Mouse (Mus musculus) adrenal gland, postnatal 10 days (tissue): ENCODE results near the gene Clec4a4. TPM values are rescaled to one million over a fixed set of nuclear protein-coding genes. Genes with fewer than 3 reads are reported as not detected.
"Not testable (repeated sequence)": the region's sequence is repeated elsewhere in the genome, so short reads cannot be mapped to it uniquely, and the experiment has no call there.

Experiments used
- DNase-seq: peaks from one replicate; pipeline ENCODE4 v3.0.0; 2021; ENCODE audit warnings: mixed read lengths
- long read RNA-seq, 2 experiments: library from polyadenylated mRNA; stranded (forward); transcript quantifications; one replicate each; pipeline ENCODE4 v2.0.0; 2021
- total RNA-seq, 2 experiments: library from RNA; stranded (reverse); gene quantifications; 2 replicates each; pipeline ENCODE4 v1.2.3; 2021

Gene Clec4a4
- not detected for total RNA-seq
- long read RNA-seq, experiment 1: 0 reads
- long read RNA-seq, experiment 2: 0 reads

DNA sequence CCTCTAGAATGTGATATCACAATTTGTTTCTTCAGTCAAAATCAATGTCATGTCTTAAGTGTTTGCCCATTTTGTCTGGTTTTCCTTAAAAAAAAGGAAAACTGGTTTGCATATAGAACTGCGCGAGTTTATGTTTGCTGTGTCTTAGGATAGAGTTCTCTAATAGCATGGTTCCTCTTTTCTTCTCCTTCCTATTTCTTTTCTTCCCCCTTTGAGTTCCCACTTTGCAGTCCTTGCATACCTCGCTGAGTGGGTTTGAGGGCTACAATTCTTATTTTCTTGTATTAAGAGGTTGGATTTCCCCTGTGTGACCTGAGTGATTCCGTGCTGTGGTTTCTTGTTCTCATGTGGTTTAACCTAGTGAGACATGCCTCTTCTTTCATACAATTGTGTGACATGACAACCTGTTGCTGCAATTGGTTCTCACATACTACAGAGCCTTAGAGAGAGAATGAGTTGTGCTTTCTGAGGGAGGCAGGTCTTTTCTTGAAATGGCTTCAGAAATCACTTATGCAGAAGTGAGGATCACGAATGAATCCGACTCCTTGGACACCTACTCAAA lies at the start of gene Clec4a4:
TSS of gene Clec4a4 (plus strand) at position 492 of the 562 bp plus-strand sequence.
- no peak for DNase-seq

DNA sequence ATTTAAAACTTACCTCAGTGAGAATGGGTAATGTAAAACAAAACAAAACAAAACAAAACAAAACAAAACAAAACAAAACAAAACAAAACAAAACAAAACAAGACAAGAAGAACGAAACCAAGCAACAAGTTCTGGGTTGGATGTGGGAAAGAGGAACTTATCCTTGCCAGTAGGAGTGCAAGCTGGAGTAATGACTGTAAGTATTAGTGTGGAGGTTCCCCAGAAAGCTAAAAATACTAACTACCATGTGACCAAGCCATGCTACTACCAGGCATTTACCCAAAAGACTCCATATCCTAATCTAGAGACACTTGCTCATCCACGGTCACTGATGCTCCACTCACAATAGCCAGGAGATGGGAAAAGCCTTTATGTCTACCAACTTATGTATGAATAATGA lies 43.4 kb upstream of the Clec4a4 start:
- no peak for DNase-seq

DNA sequence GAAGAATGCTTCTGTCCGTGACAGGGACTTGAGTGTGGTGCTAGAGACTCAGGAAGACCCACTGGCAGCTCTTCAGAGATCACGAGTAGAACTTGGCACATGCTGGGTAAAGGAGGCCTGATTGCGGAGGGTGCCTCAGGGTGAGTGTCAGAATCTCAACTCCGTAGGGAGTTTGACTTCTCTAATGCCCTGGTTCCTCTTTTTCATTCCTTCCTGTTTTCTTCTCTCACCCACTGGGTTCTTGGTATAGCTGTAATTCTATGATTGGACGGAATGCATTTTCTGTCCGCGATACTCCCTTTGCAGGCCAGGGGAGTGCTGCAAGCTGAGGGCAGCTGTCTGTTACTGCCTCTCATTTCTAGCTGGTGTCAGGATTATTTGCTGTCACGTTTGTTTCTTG lies 37.8 kb upstream of the Clec4a4 start, which contains the start of gene Clec4a3:
TSS of gene Clec4a3 (plus strand) at position 115 of the 400 bp plus-strand sequence.
- no peak for DNase-seq

DNA sequence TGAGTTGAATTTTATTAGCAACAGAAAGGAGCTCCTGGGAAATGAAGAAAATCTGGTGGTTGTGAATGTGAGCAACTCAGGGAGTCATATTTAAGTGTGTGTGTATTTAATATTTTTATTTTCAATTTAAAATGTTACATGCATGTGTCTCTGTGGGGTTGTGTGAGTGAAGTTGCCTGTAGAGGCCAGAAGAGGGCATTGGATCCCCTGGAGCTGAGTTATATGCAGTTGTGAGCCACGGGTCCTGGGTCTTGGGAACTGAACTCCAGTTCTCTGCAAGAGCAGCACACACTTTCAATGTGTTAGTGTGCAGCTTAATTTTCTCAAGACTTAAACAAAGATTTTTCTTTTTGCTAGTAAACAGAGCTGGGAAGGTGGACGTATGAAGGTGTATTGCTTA lies 25.6 kb upstream of the Clec4a4 start:
- DNase-seq: no peak

DNA sequence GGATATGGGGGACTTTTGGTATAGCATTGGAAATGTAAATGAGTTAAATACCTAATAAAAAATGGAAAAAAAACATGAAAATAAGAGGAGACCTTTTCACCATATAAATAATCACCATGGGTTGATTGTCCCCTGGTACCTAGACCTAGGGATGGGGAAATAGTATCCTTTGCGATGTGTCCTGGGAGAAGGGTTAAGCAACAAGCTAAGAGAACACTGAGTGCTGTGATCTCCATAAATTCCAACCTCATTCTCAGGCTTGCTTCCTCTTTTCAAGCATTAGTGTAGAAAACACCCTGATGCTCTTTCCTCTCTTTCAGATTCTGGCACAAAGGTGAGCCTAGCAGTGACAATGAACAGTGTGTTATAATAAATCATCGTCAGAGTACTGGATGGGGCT lies 21.1 kb upstream of the Clec4a4 start:
- DNase-seq: no peak

DNA sequence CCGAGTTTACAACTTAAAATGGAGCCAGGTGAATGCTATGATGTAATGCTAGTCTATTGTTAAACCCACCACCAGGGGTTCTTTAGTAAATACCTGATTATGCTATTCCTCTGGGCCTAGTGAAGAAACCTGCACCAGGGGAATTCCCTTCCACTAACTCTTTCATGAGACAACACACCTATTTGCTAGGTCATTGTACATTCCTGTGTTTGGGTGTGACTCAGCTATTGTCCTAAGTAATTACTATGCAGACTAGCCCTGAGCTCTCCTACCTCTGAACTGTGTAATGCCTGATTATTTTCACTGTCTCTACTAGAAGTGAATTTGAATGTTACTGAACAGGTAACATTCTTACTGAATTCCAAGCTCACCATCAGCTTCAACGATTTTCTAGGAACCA lies 14.5 kb downstream of the Clec4a4 start:
- DNase-seq: not testable (repeated sequence)

DNA sequence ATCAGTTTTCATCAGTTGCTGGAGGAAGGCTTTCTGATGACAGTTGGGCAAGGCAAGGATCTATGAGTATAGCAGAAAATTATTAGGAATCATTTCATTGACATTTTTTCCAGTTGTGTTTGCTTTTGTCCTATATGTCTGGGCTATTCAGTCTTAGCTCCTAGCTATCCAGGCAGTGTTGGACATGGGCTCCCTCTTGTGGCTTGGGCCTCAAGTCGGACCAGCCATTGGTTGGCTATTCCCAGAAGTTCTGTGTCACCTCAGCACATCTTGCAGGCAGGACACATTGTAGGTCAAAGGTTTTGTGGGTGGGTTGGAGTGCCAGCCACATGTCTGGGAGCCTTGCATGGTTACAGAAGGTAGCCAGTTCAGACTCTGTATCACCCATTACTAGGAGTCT lies 15.4 kb downstream of the Clec4a4 start:
- peak; percentile 11 for DNase-seq

DNA sequence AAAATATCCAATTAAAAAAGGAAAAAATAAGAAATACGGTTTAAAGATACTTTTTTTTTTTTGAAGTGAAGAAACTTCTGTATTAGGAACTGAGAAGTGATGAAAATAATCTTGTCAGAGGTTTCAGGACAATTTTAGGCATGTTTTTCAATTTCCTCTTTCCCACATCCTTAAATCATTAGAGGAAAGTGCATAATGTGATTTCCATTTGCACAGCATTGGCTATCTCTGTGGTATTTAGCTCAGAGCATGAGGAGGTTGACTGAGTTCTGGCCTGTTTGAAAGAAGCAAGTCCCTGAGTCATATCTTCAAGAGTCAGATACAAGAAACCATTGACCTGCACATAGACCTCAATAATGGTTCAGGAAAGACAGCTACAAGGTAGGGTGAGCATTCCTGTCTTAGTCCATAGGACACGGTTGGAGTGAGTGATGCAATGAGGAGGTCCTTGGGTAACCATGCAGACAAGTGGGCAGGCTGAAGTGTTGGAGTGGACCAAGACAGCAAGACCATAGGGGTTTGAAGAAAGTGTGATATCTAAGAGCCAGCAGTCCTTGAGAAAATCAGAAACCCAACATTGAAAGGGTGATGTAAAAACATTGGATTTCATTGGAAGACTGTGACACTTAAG lies 59.7 kb downstream of the Clec4a4 start, which contains the start of gene Clec4b1:
TSS of gene Clec4b1 (plus strand) at position 221 of the 631 bp plus-strand sequence.
- no peak for DNase-seq

Other genes with a start within 250 kb of the Clec4a4 start
- gene Slc2a3, start 188.7 kb upstream of the Clec4a4 start, total RNA-seq: 10 to 100 TPM; 10.1 to 12.9 TPM
- gene Foxj2, start 170.5 kb upstream of the Clec4a4 start, total RNA-seq: 10 to 100 TPM; 16.7 to 18.5 TPM
- gene C3ar1, start 134.2 kb upstream of the Clec4a4 start, total RNA-seq: 1 to 10 TPM; 1.7 to 2.2 TPM
- 10 to 100 TPM; 44.8 to 45.8 TPM for gene Necap1, start 115.9 kb upstream of the Clec4a4 start, total RNA-seq
- gene Clec4a1, start 68.5 kb upstream of the Clec4a4 start, total RNA-seq: 1 to 10 TPM; 3.3 TPM
- 1 to 10 TPM; 2.4 to 4.2 TPM for gene Clec4a3, start 37.9 kb upstream of the Clec4a4 start, total RNA-seq
- gene Clec4b1, start 59.6 kb downstream of the Clec4a4 start, total RNA-seq: under 1 TPM in 1 of 2 experiments, not detected in 1; 0.97 TPM
- gene Clec4a2, start 116.1 kb downstream of the Clec4a4 start, total RNA-seq: 1 to 10 TPM; 2.3 to 5.2 TPM
- not detected for gene Clec4b2, start 182.5 kb downstream of the Clec4a4 start, total RNA-seq
- gene Clec4n, start 239.5 kb downstream of the Clec4a4 start, total RNA-seq: 1 to 10 TPM; 1.5 to 3.1 TPM